Mouse (Mus musculus) embryonic facial prominence, embryonic 13.5 days (tissue): ENCODE data around the gene Hemk1. TPM values are rescaled to one million over a fixed set of nuclear protein-coding genes. Genes with fewer than 3 reads are reported as not detected.
"Not testable (repeated sequence)": the region's sequence is repeated elsewhere in the genome, so short reads cannot be mapped to it uniquely, and the experiment has no call there.

Source experiments
- ATAC-seq: fragments of 200-750 bp; cut with Nextera tagmentation; 2 replicates; pipeline ENCODE4 v1.8.0; 2017; ENCODE audit warnings: low read depth; ENCODE audit not compliant: insufficient number of reproducible peaks, insufficient read depth, low FRiP score, low TSS enrichment
- H3K27ac ChIP-seq: fragments of 300-500 bp; sonication (generic); 2 replicates; pipeline ENCODE4 v1.5.1; 2015; ENCODE audit warnings: moderate library complexity, mild to moderate bottlenecking, inconsistent platforms
- H3K27me3 ChIP-seq: fragments of 300-500 bp; sonication (generic); 2 replicates; pipeline ENCODE4 v1.6.1; 2015; ENCODE audit warnings: mild to moderate bottlenecking, inconsistent platforms
- H3K36me3 ChIP-seq: fragments of 300-500 bp; sonication (generic); 2 replicates; pipeline ENCODE4 v1.6.1; 2015; ENCODE audit warnings: mild to moderate bottlenecking, inconsistent platforms
- H3K4me1 ChIP-seq: fragments of 300-500 bp; sonication (generic); 2 replicates; pipeline ENCODE4 v1.6.1; 2015; ENCODE audit warnings: inconsistent platforms
- H3K4me2 ChIP-seq: fragments of 300-500 bp; sonication (generic); 2 replicates; pipeline ENCODE4 v1.6.1; 2015; ENCODE audit warnings: moderate library complexity, mild to moderate bottlenecking, inconsistent platforms
- H3K4me3 ChIP-seq: fragments of 300-500 bp; sonication (generic); 2 replicates; pipeline ENCODE4 v1.5.1; 2015; ENCODE audit warnings: mild to moderate bottlenecking, inconsistent platforms
- H3K9ac ChIP-seq: fragments of 300-500 bp; sonication (generic); 2 replicates; pipeline ENCODE4 v1.6.1; 2015; ENCODE audit warnings: mild to moderate bottlenecking, inconsistent platforms
- H3K9me3 ChIP-seq: fragments of 300-500 bp; sonication (generic); 2 replicates; pipeline ENCODE4 v1.6.1; 2016; ENCODE audit warnings: inconsistent platforms
- WGBS: fragments of 180-500 bp; shearing (Covaris S2); methylation state at CpG from one replicate; pipeline ENCODE4 v1.1.7; 2015; ENCODE audit warnings: mixed read lengths; 5-methylcytosine and 5-hydroxymethylcytosine counted together
- polyA plus RNA-seq: library from polyadenylated mRNA; unstranded; fragments of >200 nt; fragmentation: Nextera tagmentation; extraction: Ambion mirVana; gene quantifications from 2 replicates; pipeline ENCODE4 v1.2.1, GENCODE M21; 2015

The Hemk1 gene
- polyA plus RNA-seq, 1 experiment from 2014 or later: 12.1 TPM

DNA sequence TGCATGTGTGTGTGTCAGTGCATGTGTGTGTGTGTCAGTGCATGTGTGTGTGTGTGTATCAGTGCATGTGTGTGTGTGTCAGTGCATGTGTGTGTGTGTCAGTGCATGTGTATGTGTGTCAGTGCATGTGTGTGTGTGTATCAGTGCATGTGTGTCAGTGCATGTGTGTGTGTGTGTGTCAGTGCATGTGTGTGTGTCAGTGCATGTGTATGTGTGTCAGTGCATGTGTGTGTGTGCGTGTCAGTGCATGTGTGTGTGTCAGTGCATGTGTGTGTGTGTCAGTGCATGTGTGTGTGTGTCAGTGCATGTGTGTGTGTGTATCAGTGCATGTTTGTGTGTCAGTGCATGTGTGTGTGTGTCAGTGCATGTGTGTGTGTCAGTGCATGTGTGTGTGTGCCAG, 31.5 kb downstream of the Hemk1 start:
- H3K4me2 ChIP-seq, H3K9me3 ChIP-seq, H3K27ac ChIP-seq, H3K9ac ChIP-seq, H3K36me3 ChIP-seq, H3K4me3 ChIP-seq, H3K27me3 ChIP-seq, ATAC-seq: not testable (repeated sequence)
- peaks cover 23% of the 10 kb centered on the region; the same call in 1 of the 2 replicates for H3K4me1 ChIP-seq
- WGBS: 100% methylated on average over 1 of the region's 1 CpGs

DNA sequence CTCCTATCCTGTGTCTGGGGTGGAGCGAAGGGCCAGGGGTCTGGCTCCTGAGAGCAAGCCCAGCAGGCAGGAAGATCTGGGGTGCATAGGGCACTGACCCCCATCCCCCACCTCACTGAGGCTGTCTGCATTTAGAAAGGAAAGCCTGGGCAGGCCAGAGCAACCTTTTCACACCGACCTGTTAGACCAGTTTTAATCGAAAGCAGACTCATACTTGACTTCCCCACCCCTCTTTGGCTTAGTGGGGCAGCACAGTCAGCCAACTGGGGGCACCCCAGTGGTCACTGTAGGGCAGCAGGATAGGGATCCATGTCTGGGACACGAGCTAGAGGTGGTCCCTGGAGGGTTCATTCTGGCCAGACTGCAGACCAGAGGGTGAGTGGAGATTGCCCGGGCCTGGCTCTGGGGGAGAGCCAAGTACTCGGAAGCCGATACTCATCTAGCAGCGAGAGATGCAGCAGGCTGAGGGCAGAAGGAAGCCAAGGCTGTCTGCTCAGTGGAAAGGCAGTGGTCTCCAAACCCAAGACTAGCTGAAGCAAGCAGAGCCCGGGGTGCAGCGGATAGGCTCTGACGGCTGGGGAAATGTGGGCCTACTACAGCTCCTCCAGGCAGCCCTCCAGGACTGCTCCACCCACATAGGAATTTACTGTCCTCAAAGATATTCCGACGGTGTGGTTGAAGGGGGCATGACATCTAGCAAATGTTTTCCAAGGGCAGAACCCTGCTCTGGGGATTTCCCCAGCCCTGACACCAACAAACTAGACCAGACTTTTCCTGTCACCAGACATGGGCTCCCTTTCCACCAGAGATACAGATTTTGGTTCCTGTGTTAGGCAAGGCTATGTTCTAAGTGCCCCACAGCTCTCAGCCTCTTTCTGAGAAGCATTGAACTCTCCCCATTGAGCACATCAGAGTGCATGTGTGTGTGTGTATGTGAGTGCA, 32.3 kb downstream of the Hemk1 start:
- peaks cover 14% of the 10 kb centered on the region for H3K36me3 ChIP-seq
- H3K4me2 ChIP-seq: no peak overlapping the region
- peaks cover 23% of the 10 kb centered on the region; the same call in 1 of the 2 replicates for H3K4me1 ChIP-seq
- H3K27me3 ChIP-seq: no peaks in the 10 kb centered on the region
- ATAC-seq: no peak
- no peak overlapping the region for H3K4me3 ChIP-seq
- H3K27ac ChIP-seq: peak overlapping the region; percentile 34; the same call in 1 of the 2 replicates
- no peak overlapping the region for H3K9ac ChIP-seq
- H3K9me3 ChIP-seq: no peaks in the 10 kb centered on the region
- 50% methylated on average over 13 of the region's 13 CpGs for WGBS

DNA sequence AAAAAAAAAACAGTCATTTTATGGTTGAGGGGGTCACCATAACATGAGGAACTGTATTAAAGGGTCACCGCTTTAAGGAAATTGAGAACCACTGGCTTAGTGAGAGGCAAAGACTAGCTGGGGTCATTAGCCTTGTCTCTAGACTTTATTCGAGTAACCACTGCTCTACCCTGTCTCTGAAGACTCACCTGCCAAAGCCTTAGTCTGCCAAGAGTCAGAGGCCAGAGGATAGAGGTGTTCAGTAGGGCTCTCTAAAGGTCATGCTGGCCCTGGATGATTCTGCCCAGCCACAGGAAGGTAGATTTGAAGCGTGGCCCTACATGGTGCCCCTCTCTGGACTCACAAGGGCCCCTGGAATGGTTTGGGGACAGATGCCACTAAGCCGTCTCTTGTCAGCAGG, 33.1 kb downstream of the Hemk1 start:
- WGBS: 70% methylated on average over 4 of the region's 4 CpGs
- Histone ChIP-seq H3K36me3 (peaks cover 23% of the 10 kb centered on the region), H3K27me3 (no peaks in the 10 kb centered on the region), H3K27ac (no peak overlapping the region), H3K4me2 (no peak overlapping the region), H3K4me3 (no peak overlapping the region), H3K4me1 (peaks cover 23% of the 10 kb centered on the region; the same call in 1 of the 2 replicates), H3K9ac (no peak overlapping the region), H3K9me3 (no peaks in the 10 kb centered on the region)
- ATAC-seq: no peak

DNA sequence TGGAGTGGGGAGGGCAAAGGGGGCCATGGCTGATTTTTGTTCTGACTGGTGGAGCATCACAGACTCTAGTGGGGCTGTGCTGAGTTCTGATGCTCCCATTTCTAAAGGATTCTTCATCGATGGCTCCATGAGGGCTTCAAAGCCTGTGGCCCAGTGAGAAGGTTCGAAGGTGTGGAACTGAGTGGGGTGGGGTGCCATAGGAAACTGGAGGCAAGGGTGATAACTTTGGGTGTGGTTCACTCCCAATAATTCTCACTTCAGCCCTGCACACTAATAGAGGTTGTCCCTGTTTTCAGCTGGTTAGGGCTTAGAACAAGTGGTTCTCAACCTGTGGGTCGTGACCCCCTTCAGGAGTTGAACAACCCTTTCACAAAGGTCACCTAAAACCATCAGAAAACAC, 33.8 kb downstream of the Hemk1 start:
- 89% methylated on average over 3 of the region's 3 CpGs for WGBS
- ATAC-seq: no peak

DNA sequence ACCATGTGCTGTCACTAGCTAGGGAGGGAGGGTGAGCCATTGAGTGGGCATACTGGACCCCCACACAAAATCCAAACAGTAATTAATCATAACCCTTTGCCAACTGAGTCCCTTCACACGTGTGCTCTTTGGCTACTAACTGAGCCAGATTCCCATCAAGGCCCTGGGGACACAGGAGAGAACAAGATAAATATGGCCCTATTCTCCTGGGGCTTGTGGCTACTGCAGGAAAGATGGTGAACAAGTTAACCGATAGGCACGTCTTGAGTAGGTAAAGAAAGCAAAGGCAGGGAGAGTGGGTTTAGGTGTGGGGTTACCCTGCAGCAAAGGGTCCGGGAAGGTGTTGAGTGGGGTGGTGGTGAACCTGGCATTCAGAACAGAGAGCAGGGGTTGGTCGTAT, 34.2 kb downstream of the Hemk1 start:
- H3K4me3 ChIP-seq: no peak overlapping the region
- no peak overlapping the region for H3K9ac ChIP-seq
- no peaks in the 10 kb centered on the region for H3K9me3 ChIP-seq
- H3K27me3 ChIP-seq: no peaks in the 10 kb centered on the region
- H3K4me1 ChIP-seq: peaks cover 26% of the 10 kb centered on the region; the same call in 1 of the 2 replicates
- ATAC-seq: no peak
- H3K36me3 ChIP-seq: peaks cover 23% of the 10 kb centered on the region
- 86% methylated on average over 5 of the region's 5 CpGs for WGBS
- no peak overlapping the region for H3K4me2 ChIP-seq
- no peak overlapping the region for H3K27ac ChIP-seq

More for the DNA sequence above, 33.8 kb downstream of the Hemk1 start:
- Histone ChIP-seq H3K9ac (no peak overlapping the region), H3K4me2 (no peak overlapping the region), H3K9me3 (no peaks in the 10 kb centered on the region), H3K27ac (no peak overlapping the region), H3K4me1 (peaks cover 23% of the 10 kb centered on the region; the same call in 1 of the 2 replicates), H3K27me3 (no peaks in the 10 kb centered on the region), H3K36me3 (peaks cover 23% of the 10 kb centered on the region), H3K4me3 (no peak overlapping the region)

DNA sequence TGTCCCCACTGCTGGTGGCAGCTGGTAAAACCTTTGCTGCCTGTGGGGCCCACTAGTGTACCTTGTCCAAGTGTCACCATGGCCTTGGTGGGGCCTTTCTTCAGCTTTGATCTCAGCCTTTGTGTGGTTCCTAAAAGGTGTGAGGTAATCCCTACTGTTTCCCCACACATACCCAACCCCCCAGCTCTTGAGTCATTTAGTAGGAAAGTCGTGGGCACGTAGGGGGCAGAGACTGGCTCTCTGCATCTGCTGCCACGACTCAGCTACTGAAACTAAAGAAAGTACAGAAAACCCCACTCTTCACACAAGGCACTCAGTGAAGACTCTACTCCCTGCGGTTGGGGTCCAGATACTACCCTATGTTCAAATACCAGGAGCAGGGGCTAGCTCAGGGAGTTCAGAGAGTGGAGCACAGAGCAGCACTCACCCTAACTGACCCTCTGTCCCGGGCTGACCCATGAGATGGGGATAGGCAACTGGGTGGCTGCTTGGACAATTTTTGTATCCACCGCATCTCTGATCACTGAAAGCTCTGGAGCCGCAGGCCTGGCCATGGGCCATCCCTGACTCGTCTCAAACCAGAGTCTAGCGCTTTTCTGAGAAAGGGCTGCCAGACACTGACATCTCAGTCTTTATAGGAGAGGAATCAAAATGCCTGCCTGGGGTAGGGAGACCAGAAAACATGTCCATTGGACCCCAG, 34.9 kb downstream of the Hemk1 start:
- H3K9me3 ChIP-seq: no peaks in the 10 kb centered on the region
- no peak overlapping the region for H3K4me2 ChIP-seq
- ATAC-seq: no peak
- peaks cover 23% of the 10 kb centered on the region for H3K36me3 ChIP-seq
- H3K27me3 ChIP-seq: no peaks in the 10 kb centered on the region
- H3K9ac ChIP-seq: no peak overlapping the region
- whole genome bisulfite sequencing: 83% methylated on average over 9 of the region's 9 CpGs
- no peak overlapping the region for H3K4me3 ChIP-seq
- H3K4me1 ChIP-seq: peaks cover 31% of the 10 kb centered on the region
- H3K27ac ChIP-seq: no peak overlapping the region

DNA sequence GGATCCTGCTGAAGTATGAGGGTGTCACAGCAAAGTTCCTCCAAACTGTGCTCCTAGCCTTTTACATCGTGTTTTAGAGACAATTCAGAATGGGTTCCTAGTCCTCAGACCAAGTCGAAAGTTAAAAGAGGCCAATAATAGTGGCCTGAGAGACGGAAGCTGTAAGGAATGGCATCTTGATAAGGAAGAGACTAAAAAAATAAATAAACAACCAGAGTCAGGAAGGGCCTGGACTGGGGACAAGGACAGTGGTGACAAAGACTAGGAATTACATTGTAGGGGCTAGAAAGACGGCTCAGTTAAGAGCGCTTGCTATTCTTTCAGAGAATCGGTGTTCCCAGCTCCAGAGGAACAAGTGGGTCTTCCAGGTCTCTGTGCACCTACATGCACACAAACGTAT, 35.6 kb downstream of the Hemk1 start:
- peaks cover 32% of the 10 kb centered on the region for H3K4me1 ChIP-seq
- ATAC-seq: no peak
- H3K36me3 ChIP-seq: peaks cover 23% of the 10 kb centered on the region
- H3K27ac ChIP-seq: no peak overlapping the region
- H3K27me3 ChIP-seq: no peaks in the 10 kb centered on the region
- 82% methylated on average over 7 of the region's 7 CpGs for WGBS
- H3K4me3 ChIP-seq: no peak overlapping the region
- H3K4me2 ChIP-seq: no peak overlapping the region
- H3K9me3 ChIP-seq: no peaks in the 10 kb centered on the region
- no peak overlapping the region for H3K9ac ChIP-seq

DNA sequence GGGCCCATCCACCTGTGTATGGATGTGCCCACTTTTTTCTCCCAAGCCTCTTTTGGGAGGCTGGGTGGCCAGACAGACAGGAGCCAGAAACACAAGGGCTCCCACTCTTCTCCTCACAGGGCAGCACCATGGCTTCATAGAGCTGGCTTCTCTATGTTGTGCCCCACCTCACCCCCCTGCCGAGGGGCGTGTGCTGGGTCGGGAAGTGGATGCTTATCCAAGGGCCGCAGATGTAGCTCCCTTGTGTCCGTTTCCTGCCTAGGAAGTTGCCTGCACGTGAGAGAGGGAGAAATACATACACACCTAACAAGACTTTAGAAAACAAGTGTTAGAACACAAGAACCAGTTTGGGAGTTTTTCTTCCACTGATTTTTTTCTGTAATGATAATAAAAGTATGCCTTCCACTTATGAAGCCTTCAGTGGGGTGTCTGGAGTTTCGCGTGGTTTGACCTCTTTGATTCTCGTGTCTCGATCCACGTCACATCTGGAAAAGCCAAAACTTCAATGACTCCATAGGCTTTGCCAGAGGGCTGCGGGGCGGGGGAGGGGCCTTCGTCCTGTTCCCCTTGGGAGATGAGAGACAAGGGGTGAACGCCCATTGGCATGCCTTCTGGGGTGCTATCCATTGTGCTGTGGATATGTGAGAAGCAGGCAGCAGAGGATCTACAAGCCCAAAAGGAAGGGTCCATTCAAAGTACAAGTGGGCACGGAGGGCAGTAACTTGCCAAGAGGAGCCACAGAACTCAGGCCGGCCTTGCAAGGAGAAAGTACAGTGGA, 36.4 kb downstream of the Hemk1 start:
- Histone ChIP-seq H3K36me3 (peaks cover 23% of the 10 kb centered on the region), H3K27me3 (no peaks in the 10 kb centered on the region), H3K27ac (no peak overlapping the region), H3K4me2 (no peak overlapping the region), H3K9me3 (no peaks in the 10 kb centered on the region), H3K9ac (0 out of 2 replicates have a peak overlapping the region, but pooled peaks have one; percentile 16), H3K4me1 (peaks cover 34% of the 10 kb centered on the region), H3K4me3 (no peak overlapping the region)
- 79% methylated on average over 17 of the region's 17 CpGs for WGBS
- ATAC-seq: no peak

DNA sequence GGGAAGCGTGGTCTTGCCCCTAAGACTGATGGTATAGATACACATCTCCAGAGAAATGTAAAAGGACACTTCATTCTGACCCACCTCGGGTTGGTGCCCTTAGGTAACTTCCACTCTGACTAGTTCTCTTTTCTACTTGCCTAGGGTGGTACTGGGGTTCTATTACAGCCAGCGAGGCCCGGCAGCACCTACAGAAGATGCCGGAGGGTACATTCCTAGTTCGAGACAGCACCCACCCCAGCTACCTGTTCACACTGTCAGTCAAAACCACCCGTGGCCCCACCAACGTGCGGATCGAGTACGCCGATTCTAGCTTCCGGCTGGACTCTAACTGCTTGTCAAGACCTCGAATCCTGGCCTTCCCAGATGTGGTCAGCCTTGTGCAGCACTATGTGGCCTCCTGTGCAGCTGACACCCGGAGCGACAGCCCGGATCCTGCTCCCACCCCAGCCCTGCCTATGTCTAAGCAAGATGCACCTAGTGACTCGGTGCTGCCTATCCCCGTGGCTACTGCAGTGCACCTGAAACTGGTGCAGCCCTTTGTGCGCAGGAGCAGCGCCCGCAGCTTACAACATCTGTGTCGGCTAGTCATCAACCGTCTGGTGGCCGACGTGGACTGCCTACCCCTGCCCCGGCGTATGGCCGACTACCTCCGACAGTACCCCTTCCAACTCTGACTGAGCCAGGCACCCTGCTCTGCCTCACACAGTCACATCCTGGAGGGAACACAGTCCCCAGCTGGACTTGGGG, 37.8 kb downstream of the Hemk1 start:
- Histone ChIP-seq H3K4me1 (peaks cover 31% of the 10 kb centered on the region), H3K9me3 (no peaks in the 10 kb centered on the region), H3K27me3 (peaks cover 3% of the 10 kb centered on the region), H3K4me2 (no peak overlapping the region), H3K9ac (no peak overlapping the region), H3K4me3 (no peak overlapping the region), H3K36me3 (peaks cover 23% of the 10 kb centered on the region), H3K27ac (no peak overlapping the region)
- WGBS: 92% methylated on average over 30 of the region's 30 CpGs
- no peak for ATAC-seq

DNA sequence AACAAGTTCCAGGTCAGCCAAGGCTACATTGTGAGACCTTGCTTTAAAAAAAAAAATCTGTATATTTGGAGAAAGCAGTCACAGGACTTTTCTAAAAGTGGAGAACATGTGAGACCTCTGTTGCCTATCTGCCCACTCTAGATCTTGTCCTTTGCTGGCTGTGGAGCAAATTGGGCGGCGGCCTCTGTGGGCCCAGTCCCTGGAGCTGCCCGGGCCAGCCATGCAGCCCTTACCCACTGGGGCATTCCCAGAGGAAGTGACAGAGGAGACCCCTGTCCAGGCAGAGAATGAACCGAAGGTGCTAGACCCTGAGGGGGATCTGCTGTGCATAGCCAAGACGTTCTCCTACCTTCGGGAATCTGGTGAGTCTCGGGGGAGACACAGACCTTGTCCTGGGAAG, 38.4 kb downstream of the Hemk1 start:
- Histone ChIP-seq H3K36me3 (peaks cover 23% of the 10 kb centered on the region), H3K27ac (no peak overlapping the region), H3K9ac (no peak overlapping the region), H3K27me3 (peaks cover 5% of the 10 kb centered on the region), H3K4me1 (peaks cover 28% of the 10 kb centered on the region), H3K4me3 (no peak overlapping the region), H3K9me3 (no peaks in the 10 kb centered on the region), H3K4me2 (no peak overlapping the region)
- 79% methylated on average over 7 of the region's 7 CpGs for WGBS
- ATAC-seq: no peak

DNA sequence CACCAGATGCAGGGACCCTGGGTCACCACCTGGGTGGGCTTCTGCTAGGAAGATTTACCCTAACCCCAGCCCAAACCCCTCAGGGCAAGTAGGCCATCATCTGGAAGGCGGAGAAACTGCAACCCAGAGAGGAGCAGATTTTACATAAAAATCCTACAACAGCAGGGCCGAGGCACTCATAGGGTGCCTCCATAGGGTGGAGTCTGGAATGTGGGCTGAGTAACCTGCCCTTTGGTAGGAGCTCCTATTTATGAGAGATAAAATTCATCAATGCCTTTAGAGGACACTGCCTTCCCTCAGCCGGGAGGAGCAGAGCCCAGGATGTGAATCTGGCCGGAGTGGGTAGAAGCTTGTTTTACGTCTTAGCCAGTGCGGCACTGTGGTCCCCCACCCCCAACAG, 39.3 kb downstream of the Hemk1 start:
- no peak for ATAC-seq
- Histone ChIP-seq H3K9ac (no peak overlapping the region), H3K36me3 (peaks cover 23% of the 10 kb centered on the region), H3K27ac (no peak overlapping the region), H3K4me3 (no peak overlapping the region), H3K9me3 (no peaks in the 10 kb centered on the region), H3K4me2 (peak overlapping the region; percentile 90; the same call in 1 of the 2 replicates), H3K27me3 (peaks cover 5% of the 10 kb centered on the region), H3K4me1 (peaks cover 28% of the 10 kb centered on the region)
- 76% methylated on average over 6 of the region's 6 CpGs for WGBS
